Mouse (Mus musculus) liver, embryonic 13.5 days (tissue): ENCODE results near the gene Usp36. TPM values are rescaled to one million over a fixed set of nuclear protein-coding genes. Genes with fewer than 3 reads are reported as not detected.
"Not testable (repeated sequence)": the region's sequence is repeated elsewhere in the genome, so short reads cannot be mapped to it uniquely, and the experiment has no call there.

ENCODE experiments used
- ATAC-seq: fragments of 200-750 bp; cut with Nextera tagmentation; 2 replicates; pipeline ENCODE4 v1.8.0; 2017; ENCODE audit warnings: low read depth, mild to moderate bottlenecking, moderate number of reproducible peaks, moderate library complexity
- DNase-seq: peaks from one replicate; pipeline ENCODE4 v3.0.0; 2022
- H3K27ac ChIP-seq: fragments of 300-500 bp; sonication (generic); 2 replicates; pipeline ENCODE4 v1.5.1; 2015; ENCODE audit warnings: moderate library complexity, mild to moderate bottlenecking, inconsistent platforms
- H3K27me3 ChIP-seq: fragments of 300-500 bp; sonication (generic); 2 replicates; pipeline ENCODE4 v1.6.1; 2015; ENCODE audit warnings: mild to moderate bottlenecking, inconsistent platforms
- H3K36me3 ChIP-seq: fragments of 300-500 bp; sonication (generic); 2 replicates; pipeline ENCODE4 v1.6.1; 2015; ENCODE audit warnings: mild to moderate bottlenecking, inconsistent platforms
- H3K4me1 ChIP-seq: fragments of 300-500 bp; sonication (generic); replicated peaks from 2 replicates; pipeline ENCODE4 v1.6.1; 2015; ENCODE audit warnings: inconsistent platforms
- H3K4me2 ChIP-seq: fragments of 300-500 bp; sonication (generic); 2 replicates; pipeline ENCODE4 v1.6.1; 2015; ENCODE audit warnings: inconsistent platforms, mild to moderate bottlenecking, moderate library complexity
- H3K4me3 ChIP-seq: fragments of 300-500 bp; sonication (generic); replicated peaks from 2 replicates; pipeline ENCODE4 v1.5.1; 2015; ENCODE audit warnings: mild to moderate bottlenecking, inconsistent platforms
- H3K9ac ChIP-seq: fragments of 300-500 bp; sonication (generic); 2 replicates; pipeline ENCODE4 v1.6.1; 2015; ENCODE audit warnings: mild to moderate bottlenecking, inconsistent platforms
- H3K9me3 ChIP-seq: fragments of 300-500 bp; sonication (generic); replicated peaks from 2 replicates; pipeline ENCODE4 v1.6.1; 2016; ENCODE audit warnings: inconsistent platforms
- WGBS: fragments of 180-500 bp; shearing (Covaris S2); methylation state at CpG from one replicate; pipeline ENCODE4 v1.1.7; 2015; ENCODE audit not compliant: insufficient replicate concordance; 5-methylcytosine and 5-hydroxymethylcytosine counted together
- polyA plus RNA-seq: library from polyadenylated mRNA; unstranded; fragments of >200 nt; fragmentation: Nextera tagmentation; extraction: Ambion mirVana; gene quantifications from 2 replicates; pipeline ENCODE4 v1.2.1, GENCODE M21; 2015

Gene Usp36
- polyA plus RNA-seq, 1 experiment from 2014 or later, result 6.9 TPM

DNA sequence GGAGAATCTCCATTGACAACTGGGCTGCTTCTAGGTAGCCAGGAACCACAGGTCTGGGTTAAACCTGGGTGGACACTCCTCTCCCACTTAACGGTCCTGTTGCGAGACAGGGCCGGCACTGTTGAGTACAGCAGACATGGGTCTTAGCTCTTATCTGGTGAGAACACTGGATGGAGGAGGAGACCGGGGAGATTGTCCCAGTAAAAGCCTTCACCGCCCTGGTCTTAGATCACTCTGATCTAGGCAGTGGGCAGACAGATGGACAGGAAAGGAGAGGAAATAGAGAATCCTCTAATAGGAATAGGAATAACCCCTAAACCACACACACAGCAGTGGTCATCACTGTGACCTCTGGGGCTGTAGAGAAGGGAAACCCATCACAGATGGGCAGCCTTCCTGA, 33.9 kb upstream of the Usp36 start:
- ATAC-seq, result peak; percentile 23; the same call in 1 of the 2 replicates
- H3K9ac ChIP-seq, result no peak overlapping the region
- peaks cover 10% of the 10 kb centered on the region for H3K4me1 ChIP-seq
- no peaks in the 10 kb centered on the region for H3K9me3 ChIP-seq
- no peak overlapping the region for H3K4me2 ChIP-seq
- DNase-seq, result no peak
- H3K4me3 ChIP-seq, result no peak overlapping the region
- H3K27ac ChIP-seq, result no peak overlapping the region
- 24% methylated on average over 5 of the region's 5 CpGs for WGBS
- H3K36me3 ChIP-seq, result no peaks in the 10 kb centered on the region
- H3K27me3 ChIP-seq, result no peaks in the 10 kb centered on the region

- Histone ChIP-seq H3K4me3 (no peak overlapping the region), H3K9me3 (no peaks in the 10 kb centered on the region), H3K27me3 (no peaks in the 10 kb centered on the region), H3K4me1 (peaks cover 10% of the 10 kb centered on the region), H3K4me2 (no peak overlapping the region), H3K36me3 (no peaks in the 10 kb centered on the region), H3K27ac (no peak overlapping the region), H3K9ac (no peak overlapping the region)
- ATAC-seq (no peak), DNase-seq (no peak)
- WGBS, result 32% methylated on average over 3 of the region's 3 CpGs
Observed at GRCm38 (mm10) chr11:118322647-118323046, 32.6 kb upstream of the Usp36 start.

DNA sequence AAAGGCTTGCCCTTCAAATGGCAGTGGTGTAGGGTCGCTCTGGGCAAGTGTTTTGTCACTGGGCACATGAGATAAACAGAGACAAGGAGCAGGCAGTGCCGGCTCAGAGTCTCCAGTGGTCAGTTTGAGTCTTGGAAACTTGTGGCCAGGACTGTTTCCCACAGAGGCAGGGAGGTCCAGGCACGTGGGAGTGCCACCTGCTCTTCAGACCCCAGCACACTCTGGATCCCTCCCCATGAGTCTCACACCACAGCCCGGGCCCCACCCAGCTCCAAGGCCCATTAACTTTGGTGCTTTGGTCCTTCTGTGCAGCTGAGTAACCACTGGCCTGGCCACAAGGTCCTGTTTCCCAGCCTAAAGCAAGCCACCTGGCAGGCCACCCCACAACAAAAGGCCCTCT, 31.9 kb upstream of the Usp36 start:
- H3K27me3 ChIP-seq, result no peaks in the 10 kb centered on the region
- no peak overlapping the region for H3K4me2 ChIP-seq
- 42% methylated on average over 4 of the region's 4 CpGs for WGBS
- no peak overlapping the region for H3K4me3 ChIP-seq
- no peak overlapping the region for H3K27ac ChIP-seq
- no peak overlapping the region for H3K9ac ChIP-seq
- H3K36me3 ChIP-seq, result no peaks in the 10 kb centered on the region
- ATAC-seq, result no peak
- H3K4me1 ChIP-seq, result peaks cover 9% of the 10 kb centered on the region
- no peaks in the 10 kb centered on the region for H3K9me3 ChIP-seq
- DNase-seq, result no peak

- no peaks in the 10 kb centered on the region for H3K9me3 ChIP-seq
- no peak for ATAC-seq
- no peaks in the 10 kb centered on the region for H3K27me3 ChIP-seq
- H3K4me2 ChIP-seq, result no peak overlapping the region
- no peak for DNase-seq
- H3K4me3 ChIP-seq, result no peak overlapping the region
- H3K36me3 ChIP-seq, result no peaks in the 10 kb centered on the region
- peaks cover 9% of the 10 kb centered on the region for H3K4me1 ChIP-seq
- H3K27ac ChIP-seq, result no peak overlapping the region
- WGBS, result 74% methylated on average over 7 of the region's 7 CpGs
- no peak overlapping the region for H3K9ac ChIP-seq
Observed at GRCm38 (mm10) chr11:118321500-118321899, 31.5 kb upstream of the Usp36 start.

DNA sequence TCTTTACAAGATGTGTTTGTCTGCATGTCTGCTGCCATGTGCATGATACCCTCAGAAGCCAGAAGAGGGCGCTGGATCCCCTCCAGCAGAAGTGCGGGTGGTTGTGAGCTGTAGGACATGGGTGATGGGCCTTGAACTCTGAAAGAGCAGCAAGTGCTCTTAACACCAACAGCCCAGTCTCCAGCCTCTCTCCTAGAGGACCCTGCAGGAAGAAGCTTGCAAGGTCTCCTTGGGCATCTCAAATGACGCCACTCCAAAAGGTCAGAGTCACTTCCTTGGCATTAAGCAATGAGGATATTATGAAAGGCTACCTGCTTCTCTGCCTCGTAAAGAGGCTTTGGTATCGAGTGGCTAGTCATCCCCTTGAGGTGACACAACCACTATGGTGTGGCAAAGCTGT, 28.6 kb upstream of the Usp36 start:
- no peak for ATAC-seq
- no peak overlapping the region for H3K4me2 ChIP-seq

DNA sequence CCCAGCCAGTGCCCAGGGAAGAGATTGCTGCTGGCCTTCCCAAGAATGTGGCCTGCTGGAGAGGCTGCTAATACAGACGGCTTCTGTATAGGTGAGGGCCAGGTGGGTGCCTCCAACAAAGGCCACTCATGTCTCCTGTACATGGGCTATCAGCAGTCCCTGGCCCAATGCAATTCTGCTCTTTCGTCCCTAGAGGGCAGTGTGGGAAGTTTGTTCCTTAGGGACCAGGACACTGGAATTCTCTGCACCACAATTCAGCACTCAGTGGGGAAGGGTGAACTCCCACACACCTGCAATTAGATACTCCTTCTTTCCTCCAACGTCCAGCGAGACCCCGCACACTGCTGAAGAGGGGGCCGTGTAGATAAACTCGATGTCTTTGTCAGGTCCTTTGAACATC, 27.1 kb upstream of the Usp36 start:
- Histone ChIP-seq H3K4me2 (no peak overlapping the region), H3K4me1 (peaks cover 12% of the 10 kb centered on the region), H3K9ac (no peak overlapping the region), H3K4me3 (no peak overlapping the region), H3K9me3 (no peaks in the 10 kb centered on the region), H3K27ac (no peak overlapping the region), H3K27me3 (no peaks in the 10 kb centered on the region), H3K36me3 (no peaks in the 10 kb centered on the region)
- DNase-seq, result peak; percentile 16
- 23% methylated on average over 7 of the region's 7 CpGs for WGBS
- no peak for ATAC-seq

More for the DNA sequence above, 28.6 kb upstream of the Usp36 start:
- Histone ChIP-seq H3K27ac (no peak overlapping the region), H3K9ac (no peak overlapping the region), H3K4me1 (peaks cover 12% of the 10 kb centered on the region), H3K4me3 (no peak overlapping the region), H3K27me3 (no peaks in the 10 kb centered on the region), H3K36me3 (no peaks in the 10 kb centered on the region), H3K9me3 (no peaks in the 10 kb centered on the region)
- WGBS, result 47% methylated on average over 5 of the region's 5 CpGs
- no peak for DNase-seq

DNA sequence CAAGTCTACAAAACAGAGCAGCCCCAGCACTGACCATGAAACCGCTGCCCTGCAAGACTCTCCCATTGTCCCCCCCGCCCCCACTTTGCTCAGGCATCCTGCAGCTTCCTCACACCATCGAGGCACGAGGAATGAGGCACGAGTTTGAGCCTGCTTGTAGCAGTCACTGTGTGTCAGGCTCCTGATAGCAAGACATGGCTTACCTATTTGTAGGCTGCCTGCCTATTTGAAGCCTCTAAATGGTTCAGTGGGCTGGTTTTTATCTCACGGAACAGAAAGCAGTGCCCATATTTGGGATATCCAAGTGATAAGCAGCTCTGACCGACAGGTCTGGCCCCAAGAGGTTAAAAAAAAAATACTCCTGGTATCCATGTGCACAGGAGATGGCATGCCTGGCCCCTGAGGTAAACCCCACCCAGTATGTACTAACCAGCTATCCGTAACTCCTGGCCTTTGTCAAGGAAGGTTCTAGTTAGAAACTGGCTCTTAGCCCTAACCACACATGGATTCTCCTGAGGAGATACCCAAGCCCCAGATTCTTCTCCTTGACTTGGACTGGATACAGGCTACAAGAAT, 26.3 kb upstream of the Usp36 start:
- no peak overlapping the region for H3K4me2 ChIP-seq
- H3K4me3 ChIP-seq, result no peak overlapping the region
- peaks cover 12% of the 10 kb centered on the region for H3K4me1 ChIP-seq
- H3K36me3 ChIP-seq, result no peaks in the 10 kb centered on the region
- 42% methylated on average over 8 of the region's 8 CpGs for WGBS
- no peaks in the 10 kb centered on the region for H3K9me3 ChIP-seq
- no peak for DNase-seq
- no peak overlapping the region for H3K9ac ChIP-seq
- peak; percentile 67 for ATAC-seq
- no peak overlapping the region for H3K27ac ChIP-seq
- H3K27me3 ChIP-seq, result no peaks in the 10 kb centered on the region

GRCm38 (mm10) chr11:118312132-118312723, 22.2 kb upstream of the Usp36 start:
- H3K4me1 ChIP-seq, result peaks cover 12% of the 10 kb centered on the region
- ATAC-seq (no peak), DNase-seq (no peak)
- WGBS, result 42% methylated on average over 6 of the region's 6 CpGs
- H3K27ac ChIP-seq, result no peak overlapping the region
- H3K36me3 ChIP-seq, result 0 out of 2 replicates have a peak, but pooled peaks cover 7% of the 10 kb centered on the region
- no peak overlapping the region for H3K9ac ChIP-seq
- H3K4me2 ChIP-seq, result no peak overlapping the region
- H3K4me3 ChIP-seq, result no peak overlapping the region
- H3K27me3 ChIP-seq, result no peaks in the 10 kb centered on the region
- H3K9me3 ChIP-seq, result no peaks in the 10 kb centered on the region

GRCm38 (mm10) chr11:118307962-118308361, 17.9 kb upstream of the Usp36 start:
- H3K27ac ChIP-seq, H3K4me3 ChIP-seq, H3K36me3 ChIP-seq, H3K9me3 ChIP-seq, DNase-seq, H3K9ac ChIP-seq, H3K27me3 ChIP-seq, H3K4me2 ChIP-seq, ATAC-seq, H3K4me1 ChIP-seq: not testable (repeated sequence)
- WGBS, result 62% methylated on average over 2 of the region's 2 CpGs

- not testable (repeated sequence) for H3K27ac ChIP-seq, H3K36me3 ChIP-seq, H3K4me1 ChIP-seq, H3K9me3 ChIP-seq, H3K9ac ChIP-seq, DNase-seq, H3K4me2 ChIP-seq, H3K27me3 ChIP-seq, ATAC-seq, H3K4me3 ChIP-seq
- 73% methylated on average over 4 of the region's 4 CpGs for WGBS
Observed at GRCm38 (mm10) chr11:118303959-118304358, 13.9 kb upstream of the Usp36 start.

DNA sequence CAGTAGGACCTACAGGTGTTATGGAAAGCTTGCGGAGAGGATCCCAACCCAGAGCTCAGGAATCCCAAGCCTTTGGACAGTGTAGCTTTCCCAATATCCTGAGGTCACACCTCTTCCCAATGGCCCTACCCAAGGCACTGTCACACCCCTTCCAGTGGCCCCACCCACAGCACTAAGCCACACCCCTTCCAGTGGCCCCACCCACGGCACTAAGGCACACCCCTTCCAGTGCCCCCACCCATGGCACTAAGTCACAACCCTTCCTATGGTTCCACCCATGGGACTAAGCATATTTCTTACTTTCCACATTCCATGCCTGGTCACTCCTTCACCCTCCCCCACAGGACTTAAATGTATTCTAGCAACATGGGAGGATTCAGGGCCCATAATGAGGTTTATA, 8.8 kb upstream of the Usp36 start:
- H3K4me2 ChIP-seq, result no peak overlapping the region
- H3K4me1 ChIP-seq, result peaks cover 5% of the 10 kb centered on the region; the same call in 1 of the 2 replicates
- no peaks in the 10 kb centered on the region for H3K36me3 ChIP-seq
- H3K27ac ChIP-seq, result no peak overlapping the region
- DNase-seq (peak; percentile 34), ATAC-seq (peak; percentile 67)
- no peak overlapping the region for H3K4me3 ChIP-seq
- no peaks in the 10 kb centered on the region for H3K9me3 ChIP-seq
- no peak overlapping the region for H3K9ac ChIP-seq
- 56% methylated on average over 2 of the region's 2 CpGs for WGBS
- peaks cover 4% of the 10 kb centered on the region; the same call in 1 of the 2 replicates for H3K27me3 ChIP-seq

GRCm38 (mm10) chr11:118297967-118298366, 7.9 kb upstream of the Usp36 start:
- Histone ChIP-seq H3K9ac (no peak overlapping the region), H3K4me1 (peaks cover 5% of the 10 kb centered on the region; the same call in 1 of the 2 replicates), H3K27ac (no peak overlapping the region), H3K4me3 (no peak overlapping the region), H3K4me2 (no peak overlapping the region), H3K9me3 (no peaks in the 10 kb centered on the region), H3K27me3 (peaks cover 4% of the 10 kb centered on the region; the same call in 1 of the 2 replicates), H3K36me3 (no peaks in the 10 kb centered on the region)
- WGBS, result 60% methylated on average over 3 of the region's 3 CpGs
- DNase-seq (no peak), ATAC-seq (no peak)
